Mouse (Mus musculus) liver, embryonic 14.5 days (tissue): ENCODE measurements around the gene Rassf3.

ENCODE experiments used
- CTCF ChIP-seq: IDR thresholded peaks from 2 replicates; pipeline ENCODE4 v1.5.1; 2016; ENCODE audit warnings: antibody characterized with exemption, low read depth, control low read depth
- EP300 ChIP-seq: IDR thresholded peaks from 2 replicates; pipeline ENCODE4 v1.6.1; 2016; ENCODE audit warnings: antibody characterized with exemption, low read depth

GRCm38 (mm10) chr10:121506731-121507583, 30.8 kb upstream of the Rassf3 start:
- no peak for TF ChIP-seq CTCF
- no peak for TF ChIP-seq EP300
